Mouse (Mus musculus) bone marrow, adult 2 months (tissue): ENCODE measurements at regions not wholly inside any gene's neighbourhood (a gene's known extent, or its start where the extent isn't known, plus 50 kb on each side); places are given as distances from the start of the nearest gene placed in this dataset.

Source experiments
- CTCF ChIP-seq: fragments of 200-500 bp; IDR thresholded peaks from 2 replicates; pipeline ENCODE4 v1.5.1; 2011; ENCODE audit warnings: low read length, control low read depth; ENCODE audit not compliant: control insufficient read depth, insufficient read depth
- POLR2A ChIP-seq: fragments of 200-500 bp; IDR thresholded peaks from 2 replicates; pipeline ENCODE4 v1.6.1; 2011; ENCODE audit warnings: low read depth, mild to moderate bottlenecking, control low read depth, low read length, borderline replicate concordance; ENCODE audit not compliant: control insufficient read depth

- TF ChIP-seq POLR2A = no peak
- TF ChIP-seq CTCF = no peak
Observed at GRCm38 (mm10) chr16:49968291-49968870, 168.0 kb downstream of the Cd47 start.
